Mouse (Mus musculus) testis, adult 2 months (tissue): ENCODE data around the gene Enox1.

Source experiments
- CTCF ChIP-seq: fragments of 200-500 bp; IDR thresholded peaks from 2 replicates; pipeline ENCODE4 v1.5.1; 2012; ENCODE audit warnings: low read depth, mild to moderate bottlenecking, inconsistent platforms, low read length, moderate library complexity; ENCODE audit not compliant: control insufficient read depth, insufficient read depth, insufficient replicate concordance
- POLR2A ChIP-seq: fragments of 200-500 bp; IDR thresholded peaks from 2 replicates; pipeline ENCODE4 v1.6.1; 2012; ENCODE audit warnings: low read depth, mild to moderate bottlenecking, inconsistent platforms, low read length, moderate library complexity; ENCODE audit not compliant: control insufficient read depth

- TF ChIP-seq POLR2A (no peak), CTCF (no peak)
Observed at GRCm38 (mm10) chr14:77506341-77506740, 349.8 kb downstream of the Enox1 start.
